Comparison of ENCODE assay signal across 8 mouse cellular contexts in genomic region chr6:120364523-120364905, GRCm38 (mm10). TPM values are rescaled to one million over a fixed set of nuclear protein-coding genes. Genes with fewer than 3 reads are reported as not detected.
DNase-seq lines count a peak whose midpoint lies in the region; ATAC-seq and TF ChIP-seq lines count a peak whose summit lies in the region.

No protein-coding gene starts in this region.

- H3K9ac ChIP-seq in kidney, embryonic 15.5 days, result peak overlapping the region; percentile 86
- H3K9ac ChIP-seq in hindbrain, postnatal 0 days (replicated peaks; ENCODE audit: low read length), result peak overlapping the region; percentile 86
- H3K9ac ChIP-seq in midbrain, embryonic 15.5 days, result peak overlapping the region; percentile 96

- H3K4me3 ChIP-seq in kidney, embryonic 15.5 days (replicated peaks), result peak overlapping the region; percentile 88
- peak overlapping the region; percentile 73 for H3K4me3 ChIP-seq in hindbrain, postnatal 0 days (ENCODE audit: low read length)
- H3K4me3 ChIP-seq in midbrain, embryonic 15.5 days, result peak overlapping the region; percentile 100

- no peaks in the 10 kb centered on the region for H3K27me3 ChIP-seq in kidney, embryonic 15.5 days
- no peaks in the 10 kb centered on the region for H3K27me3 ChIP-seq in hindbrain, postnatal 0 days (ENCODE audit: insufficient read depth, low read length)
- H3K27me3 ChIP-seq in midbrain, embryonic 15.5 days (replicated peaks), result no peaks in the 10 kb centered on the region

- under 1% methylated on average over 31 of the region's 31 CpGs for WGBS in kidney, embryonic 15.5 days
- WGBS in hindbrain, postnatal 0 days, result under 1% methylated on average over 31 of the region's 31 CpGs
- under 1% methylated on average over 30 of the region's 31 CpGs for WGBS in midbrain, embryonic 15.5 days

- H3K9me3 ChIP-seq in kidney, embryonic 15.5 days (replicated peaks), result no peaks in the 10 kb centered on the region
- no peaks in the 10 kb centered on the region for H3K9me3 ChIP-seq in hindbrain, postnatal 0 days (ENCODE audit: low read length)
- no peaks in the 10 kb centered on the region for H3K9me3 ChIP-seq in midbrain, embryonic 15.5 days

- H3K27ac ChIP-seq in kidney, embryonic 15.5 days, result peak overlapping the region; percentile 98
- peak overlapping the region; percentile 98 for H3K27ac ChIP-seq in hindbrain, postnatal 0 days
- H3K27ac ChIP-seq in midbrain, embryonic 15.5 days, result peak overlapping the region; percentile 97

- peaks cover 11% of the 10 kb centered on the region for H3K4me1 ChIP-seq in kidney, embryonic 15.5 days
- peaks cover 12% of the 10 kb centered on the region for H3K4me1 ChIP-seq in hindbrain, postnatal 0 days (ENCODE audit: insufficient read depth, low read length)
- peaks cover 20% of the 10 kb centered on the region for H3K4me1 ChIP-seq in midbrain, embryonic 15.5 days

- TF ChIP-seq CTCF in hindbrain, postnatal 0 days (IDR thresholded peaks at IDR 0.05; ENCODE audit: low read depth), result no peak

- no peak for DNase-seq in kidney, adult 9 months
- DNase-seq in hindbrain, postnatal 0 days (ENCODE audit: low spot score), result no peak
- no peak for DNase-seq in gastrocnemius, adult 18-20 months (ENCODE audit: low spot score)
- no peak for DNase-seq in ovary, postnatal 14 days (ENCODE audit: low spot score)
- no peak for DNase-seq in adrenal gland, adult 2 months

- H3K4me2 ChIP-seq in kidney, embryonic 15.5 days, result peak overlapping the region; percentile 70
- H3K4me2 ChIP-seq in hindbrain, postnatal 0 days (ENCODE audit: low read depth, low read length), result peak overlapping the region; percentile 85
- peak overlapping the region; percentile 98 for H3K4me2 ChIP-seq in midbrain, embryonic 15.5 days

- peak; percentile 34 for ATAC-seq in kidney, embryonic 15.5 days (replicated peaks; ENCODE audit: low FRiP score)
- peak; percentile 16 for ATAC-seq in common myeloid progenitor, adult 5-6 weeks (replicated peaks; ENCODE audit: low read depth, poor library complexity, severe bottlenecking)
- ATAC-seq in hindbrain, postnatal 0 days, result no peak; the same call in 1 of the 2 replicates
- peak; percentile 0; the same call in 1 of the 2 replicates for ATAC-seq in midbrain, embryonic 15.5 days (replicated peaks)

- H3K36me3 ChIP-seq in kidney, embryonic 15.5 days, result peaks cover 28% of the 10 kb centered on the region
- peaks cover 14% of the 10 kb centered on the region; the same call in 1 of the 2 replicates for H3K36me3 ChIP-seq in hindbrain, postnatal 0 days (ENCODE audit: insufficient read depth, low read length)
- peaks cover 20% of the 10 kb centered on the region for H3K36me3 ChIP-seq in midbrain, embryonic 15.5 days (replicated peaks)

RNA-seq across cellular contexts. Expression of gene Ccdc77, which starts 0.3 kb away (rescaled TPM):
- polyA plus RNA-seq in kidney, embryonic 15.5 days (2015; fragmentation: Nextera tagmentation; extraction: Ambion mirVana), result 28.0 TPM in 2 replicates
- 36.1 and 59.4 TPM in 2 replicates for total RNA-seq in common myeloid progenitor, adult 5-6 weeks (2017)
- total RNA-seq in hindbrain, postnatal 0 days (2014; rRNA removed), result 4.7 and 6.9 TPM in 2 replicates
- polyA plus RNA-seq in hindbrain, postnatal 0 days (2015; fragmentation: Nextera tagmentation; extraction: Ambion mirVana), result 9.7 and 10.2 TPM in 2 replicates
- polyA plus RNA-seq in midbrain, embryonic 15.5 days (2015; fragmentation: Nextera tagmentation; extraction: Ambion mirVana), result 10.1 and 11.0 TPM in 2 replicates
- 1 to 10 TPM; 2.5 to 2.7 TPM for total RNA-seq in gastrocnemius, adult 18-20 months (2021)
- 1 to 10 TPM; 4.2 to 6.8 TPM for total RNA-seq in adrenal gland, adult 2 months (2021)
- 1.3 and 1.7 TPM in 2 replicates for polyA plus RNA-seq in adrenal gland, adult 2 months (2012; rRNA removed)

RNA-seq across cellular contexts. Expression of gene Kdm5a, which starts 0.6 kb away (rescaled TPM):
- 47.6 and 50.3 TPM in 2 replicates for polyA plus RNA-seq in kidney, embryonic 15.5 days (2015; fragmentation: Nextera tagmentation; extraction: Ambion mirVana)
- total RNA-seq in common myeloid progenitor, adult 5-6 weeks (2017), result 134 and 155 TPM in 2 replicates
- total RNA-seq in hindbrain, postnatal 0 days (2014; rRNA removed), result 18.5 and 23.4 TPM in 2 replicates
- 23.0 and 24.7 TPM in 2 replicates for polyA plus RNA-seq in hindbrain, postnatal 0 days (2015; fragmentation: Nextera tagmentation; extraction: Ambion mirVana)
- polyA plus RNA-seq in midbrain, embryonic 15.5 days (2015; fragmentation: Nextera tagmentation; extraction: Ambion mirVana), result 37.2 and 38.9 TPM in 2 replicates
- total RNA-seq in gastrocnemius, adult 18-20 months (2021), result 10 to 100 TPM; 18.3 to 20.4 TPM
- 10 to 100 TPM; 42.8 to 46.2 TPM for total RNA-seq in adrenal gland, adult 2 months (2021)
- 1.0 TPM in 2 replicates for polyA plus RNA-seq in adrenal gland, adult 2 months (2012; rRNA removed)
